Mouse (Mus musculus) G1E (cell line): ENCODE data around the gene Vps11. TPM values are rescaled to one million over a fixed set of nuclear protein-coding genes. Genes with fewer than 3 reads are reported as not detected.
"Not testable (repeated sequence)": the region's sequence is repeated elsewhere in the genome, so short reads cannot be mapped to it uniquely, and the experiment has no call there.

Experiments used
- ATAC-seq: 2 replicates; pipeline ENCODE4 v1.8.0; 2016; ENCODE audit warnings: mild to moderate bottlenecking; ENCODE audit not compliant: insufficient number of reproducible peaks, poor library complexity, low FRiP score, severe bottlenecking; ENCODE audit errors: extremely low read depth
- DNase-seq: peaks from one replicate; pipeline ENCODE4 v3.0.0; 2012; ENCODE audit warnings: low spot score
- H3K27me3 ChIP-seq: 2 replicates; pipeline ENCODE4 v1.6.1; 2012; ENCODE audit warnings: mild to moderate bottlenecking, low read length, inconsistent platforms; ENCODE audit not compliant: insufficient read depth
- H3K36me3 ChIP-seq: replicated peaks from 2 replicates; pipeline ENCODE3; 2012; ENCODE audit warnings: mild to moderate bottlenecking, inconsistent platforms
- H3K4me1 ChIP-seq: 2 replicates; pipeline ENCODE4 v1.6.1; 2012; ENCODE audit warnings: low read depth, low read length, inconsistent platforms, mixed read lengths; ENCODE audit not compliant: insufficient read depth
- H3K4me3 ChIP-seq: 2 replicates; pipeline ENCODE4 v1.5.1; 2012; ENCODE audit warnings: low read depth, mild to moderate bottlenecking, inconsistent platforms, low read length, moderate library complexity, mixed read lengths
- H3K9me3 ChIP-seq: replicated peaks from 2 replicates; pipeline ENCODE4 v1.6.1; 2012; ENCODE audit warnings: inconsistent platforms
- CTCF ChIP-seq: IDR thresholded peaks from 2 replicates; pipeline ENCODE4 v1.5.1; 2012; ENCODE audit warnings: low read depth, low read length, inconsistent platforms, mixed read lengths
- GATA1 ChIP-seq: IDR thresholded peaks from 2 replicates; pipeline ENCODE4 v1.6.1; 2012; ENCODE audit warnings: borderline replicate concordance, low read length, inconsistent platforms, mixed read lengths
- GATA2 ChIP-seq: IDR thresholded peaks from 2 replicates; pipeline ENCODE4 v1.6.1; 2012; ENCODE audit warnings: low read depth, low read length, inconsistent platforms, borderline replicate concordance
- POLR2AphosphoS5 ChIP-seq: IDR thresholded peaks from 2 replicates; pipeline ENCODE4 v1.6.1; 2012; ENCODE audit warnings: low read depth, low read length, inconsistent platforms; ENCODE audit not compliant: insufficient replicate concordance
- TAL1 ChIP-seq: conservative IDR thresholded peaks from 2 replicates; pipeline ENCODE4 v1.6.1; 2012; ENCODE audit warnings: low read depth, low read length, inconsistent platforms, mixed read lengths
- polyA plus RNA-seq: library from polyadenylated mRNA; stranded (reverse); fragments of >175 nt; gene quantifications from 2 replicates; pipeline ENCODE4 v1.2.3, GENCODE M21; 2012
- total RNA-seq, 2 experiments: library from RNA; stranded (forward) in 1 of 2; stranded (reverse) in 1 of 2; fragments of 200-1000 nt in 1 of 2; fragments of >200 nt in 1 of 2; fragmentation: Nextera tagmentation in 1 of 2; gene quantifications; 2 replicates each; pipeline ENCODE4 v1.2.3; 2014 to 2017

Vps11 gene
- 13.6 and 15.7 TPM in 2 replicates for total RNA-seq (2014; fragmentation: Nextera tagmentation)
- 26.4 and 27.0 TPM in 2 replicates for total RNA-seq (2017)
- 6.7 and 7.7 TPM in 2 replicates for polyA plus RNA-seq

- Histone ChIP-seq H3K27me3 (no peaks in the 10 kb centered on the region), H3K36me3 (peaks cover 33% of the 10 kb centered on the region), H3K4me3 (peak within 1 kb of the TSS; percentile 89), H3K9me3 (no peaks in the 10 kb centered on the region), H3K4me1 (peaks cover 25% of the 10 kb centered on the region)
- TF ChIP-seq GATA1 (no peak), GATA2 (no peak), POLR2AphosphoS5 (no peak), CTCF (no peak), TAL1 (no peak)
- ATAC-seq (peak; percentile 82), DNase-seq (peak; percentile 74)
Observed at GRCm38 (mm10) chr9:44361190-44361917, at the start of gene Vps11. Gene Vps11, minus strand, starts transcription at chr9:44361670.

GRCm38 (mm10) chr9:44410647-44411336 is 49.3 kb upstream of the Vps11 start:
- H3K9me3 ChIP-seq = no peaks in the 10 kb centered on the region
- peak overlapping the region; percentile 1; the same call in 1 of the 2 replicates for H3K4me3 ChIP-seq
- H3K27me3 ChIP-seq = no peaks in the 10 kb centered on the region
- TF ChIP-seq TAL1 (no peak), POLR2AphosphoS5 (no peak; the same call in 1 of the 2 replicates), CTCF (no peak), GATA1 (no peak), GATA2 (no peak)
- peaks cover 71% of the 10 kb centered on the region for H3K36me3 ChIP-seq
- no peak for ATAC-seq
- peaks cover 52% of the 10 kb centered on the region for H3K4me1 ChIP-seq
- DNase-seq = no peak

- Histone ChIP-seq H3K36me3 (peaks cover 74% of the 10 kb centered on the region), H3K4me3 (peak overlapping the region; percentile 84), H3K4me1 (peaks cover 60% of the 10 kb centered on the region)
- DNase-seq, H3K9me3 ChIP-seq, H3K27me3 ChIP-seq, ATAC-seq: not testable (repeated sequence)
Observed at GRCm38 (mm10) chr9:44408693-44409092, 47.2 kb upstream of the Vps11 start.

- ATAC-seq (no peak), DNase-seq (no peak)
- Histone ChIP-seq H3K4me3 (peak overlapping the region; percentile 84), H3K9me3 (no peaks in the 10 kb centered on the region), H3K4me1 (peaks cover 56% of the 10 kb centered on the region), H3K27me3 (no peaks in the 10 kb centered on the region), H3K36me3 (peaks cover 74% of the 10 kb centered on the region)
- TF ChIP-seq POLR2AphosphoS5 (no peak), GATA1 (no peak), TAL1 (no peak), GATA2 (no peak), CTCF (no peak)
Observed at GRCm38 (mm10) chr9:44407752-44408097, 46.3 kb upstream of the Vps11 start.

- no peak for TF ChIP-seq CTCF
- no peak for TF ChIP-seq POLR2AphosphoS5
- TF ChIP-seq GATA2 = no peak
- no peak for TF ChIP-seq TAL1
- TF ChIP-seq GATA1 = no peak
- no peaks in the 10 kb centered on the region for H3K9me3 ChIP-seq
- ATAC-seq (peak; percentile 85), DNase-seq (peak; percentile 90)
- no peaks in the 10 kb centered on the region for H3K27me3 ChIP-seq
- H3K36me3 ChIP-seq = peaks cover 74% of the 10 kb centered on the region
- H3K4me1 ChIP-seq = peaks cover 55% of the 10 kb centered on the region
- peak within 1 kb of the TSS; percentile 84 for H3K4me3 ChIP-seq
Observed at GRCm38 (mm10) chr9:44406906-44407751, 45.7 kb upstream of the Vps11 start, which contains the start of the genes Rps25 and Trappc4. Gene Rps25, plus strand, starts transcription at chr9:44407139. Gene Trappc4, minus strand, starts transcription at chr9:44407600.

- Histone ChIP-seq H3K9me3 (no peaks in the 10 kb centered on the region), H3K27me3 (no peaks in the 10 kb centered on the region), H3K36me3 (peaks cover 74% of the 10 kb centered on the region), H3K4me1 (peaks cover 56% of the 10 kb centered on the region), H3K4me3 (no peak overlapping the region)
- no peak for ATAC-seq
- TF ChIP-seq GATA1 = no peak
- no peak for TF ChIP-seq TAL1
- no peak for TF ChIP-seq GATA2
- no peak for TF ChIP-seq CTCF
- no peak for TF ChIP-seq POLR2AphosphoS5
- DNase-seq = no peak
Observed at GRCm38 (mm10) chr9:44405011-44405410, 43.5 kb upstream of the Vps11 start.
